ENCODE assay signal across 17 mouse cellular contexts in genomic region chr5:143471953-143472618, GRCm38 (mm10). TPM values are rescaled to one million over a fixed set of nuclear protein-coding genes. Genes with fewer than 3 reads are reported as not detected.
DNase-seq lines count a peak whose midpoint lies in the region; ATAC-seq lines count a peak whose summit lies in the region.
"Had no signal": no experiment of that assay in that cellular context is flagged by ENCODE, and none has a peak within 500 bp of the region (broad histone marks: within the 10 kb centered on the region; RNA-seq: fewer than 3 reads in every experiment).

No protein-coding gene starts in this region.

- H3K9ac ChIP-seq in forebrain, embryonic 11.5 days (ENCODE audit: low read length): no peak overlapping the region
- no peak overlapping the region for H3K9ac ChIP-seq in forebrain, embryonic 14.5 days (ENCODE audit: low read length)
- H3K9ac ChIP-seq: forebrain, postnatal 0 days; limb, embryonic 13.5 days; midbrain, embryonic 15.5 days; neural tube, embryonic 12.5 days; stomach, embryonic 15.5 days had no signal

- intact Hi-C loops in left cerebral cortex, postnatal 10 days (cut with DNase I): no loop called here

- no peaks in the 10 kb centered on the region for H3K9me3 ChIP-seq in forebrain, embryonic 11.5 days (ENCODE audit: control insufficient read depth, low read length)
- no peaks in the 10 kb centered on the region for H3K9me3 ChIP-seq in forebrain, embryonic 14.5 days (replicated peaks; ENCODE audit: control insufficient read depth, low read length)
- no peaks in the 10 kb centered on the region for H3K9me3 ChIP-seq in embryonic facial prominence, embryonic 10.5 days
- H3K9me3 ChIP-seq: limb, embryonic 13.5 days; midbrain, embryonic 15.5 days; neural tube, embryonic 12.5 days; stomach, embryonic 15.5 days had no signal

- no peak overlapping the region for H3K27ac ChIP-seq in forebrain, embryonic 11.5 days (ENCODE audit: low read depth, low read length)
- H3K27ac ChIP-seq in forebrain, embryonic 14.5 days (ENCODE audit: low read depth, low read length): no peak overlapping the region
- H3K27ac ChIP-seq in embryonic facial prominence, embryonic 10.5 days (replicated peaks): no peak overlapping the region
- H3K27ac ChIP-seq: limb, embryonic 13.5 days; midbrain, embryonic 15.5 days; neural tube, embryonic 12.5 days; stomach, embryonic 15.5 days had no signal

- H3K4me2 ChIP-seq in forebrain, embryonic 11.5 days (ENCODE audit: low read depth, low read length, severe bottlenecking): no peak overlapping the region
- H3K4me2 ChIP-seq in forebrain, embryonic 14.5 days (ENCODE audit: low read length): no peak overlapping the region
- H3K4me2 ChIP-seq: limb, embryonic 13.5 days; midbrain, embryonic 15.5 days; neural tube, embryonic 12.5 days; stomach, embryonic 15.5 days had no signal

- WGBS in forebrain, embryonic 11.5 days: 87% methylated on average over 8 of the region's 9 CpGs
- 93% methylated on average over 9 of the region's 9 CpGs for WGBS in forebrain, embryonic 14.5 days
- WGBS in embryonic facial prominence, embryonic 10.5 days: 85% methylated on average over 9 of the region's 9 CpGs

- H3K36me3 ChIP-seq in forebrain, embryonic 11.5 days (ENCODE audit: control insufficient read depth, insufficient read depth, low read length): peaks cover 9% of the 10 kb centered on the region; the same call in 1 of the 2 replicates
- H3K36me3 ChIP-seq in forebrain, embryonic 14.5 days (ENCODE audit: control insufficient read depth, insufficient read depth, low read length): peaks cover 76% of the 10 kb centered on the region
- H3K36me3 ChIP-seq in embryonic facial prominence, embryonic 10.5 days (replicated peaks): peaks cover 98% of the 10 kb centered on the region

- no peaks in the 10 kb centered on the region for H3K27me3 ChIP-seq in forebrain, embryonic 11.5 days (ENCODE audit: control insufficient read depth, insufficient read depth, low read length)
- no peaks in the 10 kb centered on the region for H3K27me3 ChIP-seq in forebrain, embryonic 14.5 days (replicated peaks; ENCODE audit: control insufficient read depth, insufficient read depth, low read length)
- no peaks in the 10 kb centered on the region for H3K27me3 ChIP-seq in embryonic facial prominence, embryonic 10.5 days (replicated peaks; ENCODE audit: low read depth, poor library complexity, severe bottlenecking)
- H3K27me3 ChIP-seq: limb, embryonic 13.5 days; midbrain, embryonic 15.5 days; neural tube, embryonic 12.5 days; stomach, embryonic 15.5 days had no signal

- peak; percentile 28 for DNase-seq in forebrain, embryonic 11.5 days (ENCODE audit: low spot score)
- DNase-seq in forebrain, embryonic 14.5 days (ENCODE audit: low spot score): no peak
- DNase-seq in left cerebral cortex, adult 11 months (ENCODE audit: low spot score): peak; percentile 59
- no peak for DNase-seq in left cerebral cortex, postnatal 10 days (ENCODE audit: extremely low spot score in 1 of 2, low spot score in 2 of 2)
- peak; percentile 5 for DNase-seq in embryonic facial prominence, embryonic 10.5 days (ENCODE audit: low spot score)
- DNase-seq in right cerebral cortex, adult 2 months (ENCODE audit: low spot score in 2 of 2): peak; percentile 82
- no peak for DNase-seq in testis, postnatal 14 days (ENCODE audit: low spot score)
- DNase-seq in urinary bladder, postnatal 4 days (ENCODE audit: low spot score in 2 of 2): no peak
- DNase-seq: adrenal gland, adult 2 months; forebrain, postnatal 0 days; kidney, adult 18-20 months; kidney, postnatal 36 days; thymus, postnatal 36 days had no signal

- no peaks in the 10 kb centered on the region for H3K4me1 ChIP-seq in forebrain, embryonic 11.5 days (replicated peaks; ENCODE audit: control insufficient read depth, insufficient read depth, low read length)
- no peaks in the 10 kb centered on the region for H3K4me1 ChIP-seq in forebrain, embryonic 14.5 days (ENCODE audit: control insufficient read depth, insufficient read depth, low read length)
- H3K4me1 ChIP-seq in embryonic facial prominence, embryonic 10.5 days: no peaks in the 10 kb centered on the region
- H3K4me1 ChIP-seq: limb, embryonic 13.5 days; midbrain, embryonic 15.5 days; neural tube, embryonic 12.5 days; stomach, embryonic 15.5 days had no signal

- ATAC-seq in forebrain, embryonic 11.5 days (replicated peaks; ENCODE audit: low FRiP score): no peak
- ATAC-seq in forebrain, embryonic 14.5 days: no peak
- ATAC-seq: forebrain, postnatal 0 days; midbrain, embryonic 15.5 days had no signal

- H3K4me3 ChIP-seq in forebrain, embryonic 11.5 days (ENCODE audit: low read depth, low read length): no peak overlapping the region
- H3K4me3 ChIP-seq in forebrain, embryonic 14.5 days (ENCODE audit: low read depth, low read length): no peak overlapping the region
- no peak overlapping the region for H3K4me3 ChIP-seq in embryonic facial prominence, embryonic 10.5 days
- H3K4me3 ChIP-seq: limb, embryonic 13.5 days; midbrain, embryonic 15.5 days; neural tube, embryonic 12.5 days; stomach, embryonic 15.5 days had no signal

RNA-seq across cellular contexts. Expression of gene Daglb, which starts 7.7 kb away (rescaled TPM):
- 12.5 and 13.8 TPM in 2 replicates for polyA plus RNA-seq in forebrain, embryonic 11.5 days (2014; fragmentation: Nextera tagmentation; extraction: Ambion mirVana)
- polyA plus RNA-seq in forebrain, embryonic 14.5 days (2014; fragmentation: Nextera tagmentation; extraction: Ambion mirVana): 9.7 and 11.2 TPM in 2 replicates
- total RNA-seq in left cerebral cortex, postnatal 10 days (2021): 10 to 100 TPM; 20.2 to 21.8 TPM
- 12.4 and 12.6 TPM in 2 replicates for polyA plus RNA-seq in embryonic facial prominence, embryonic 10.5 days (2016; fragmentation: Nextera tagmentation; extraction: Ambion mirVana)

RNA-seq across cellular contexts. Expression of gene Rac1, which starts 55.8 kb away (rescaled TPM):
- polyA plus RNA-seq in forebrain, embryonic 11.5 days (2014; fragmentation: Nextera tagmentation; extraction: Ambion mirVana): 464 and 491 TPM in 2 replicates
- 383 and 409 TPM in 2 replicates for polyA plus RNA-seq in forebrain, embryonic 14.5 days (2014; fragmentation: Nextera tagmentation; extraction: Ambion mirVana)
- 100 to 1,000 TPM; 429 to 434 TPM for total RNA-seq in left cerebral cortex, postnatal 10 days (2021)
- polyA plus RNA-seq in embryonic facial prominence, embryonic 10.5 days (2016; fragmentation: Nextera tagmentation; extraction: Ambion mirVana): 400 and 407 TPM in 2 replicates

Comparison
In these comparisons a context has a peak if more than half of its experiments do, and no peak if none do; other contexts are left out.
1. DNase-seq: peak in forebrain, embryonic 11.5 days (single experiment), left cerebral cortex, adult 11 months (single experiment), embryonic facial prominence, embryonic 10.5 days (single experiment) and right cerebral cortex, adult 2 months (2 of 2); none in forebrain, embryonic 14.5 days (single experiment), left cerebral cortex, postnatal 10 days (0 of 2), testis, postnatal 14 days (single experiment) and urinary bladder, postnatal 4 days (0 of 2).